Mouse (Mus musculus): ENCODE data around the gene Dlk2. TPM values are rescaled to one million over a fixed set of nuclear protein-coding genes. Genes with fewer than 3 reads are reported as not detected.

The Dlk2 gene
- polyA plus RNA-seq, 1 experiment from 2014 or later = 5.2 TPM

DNA sequence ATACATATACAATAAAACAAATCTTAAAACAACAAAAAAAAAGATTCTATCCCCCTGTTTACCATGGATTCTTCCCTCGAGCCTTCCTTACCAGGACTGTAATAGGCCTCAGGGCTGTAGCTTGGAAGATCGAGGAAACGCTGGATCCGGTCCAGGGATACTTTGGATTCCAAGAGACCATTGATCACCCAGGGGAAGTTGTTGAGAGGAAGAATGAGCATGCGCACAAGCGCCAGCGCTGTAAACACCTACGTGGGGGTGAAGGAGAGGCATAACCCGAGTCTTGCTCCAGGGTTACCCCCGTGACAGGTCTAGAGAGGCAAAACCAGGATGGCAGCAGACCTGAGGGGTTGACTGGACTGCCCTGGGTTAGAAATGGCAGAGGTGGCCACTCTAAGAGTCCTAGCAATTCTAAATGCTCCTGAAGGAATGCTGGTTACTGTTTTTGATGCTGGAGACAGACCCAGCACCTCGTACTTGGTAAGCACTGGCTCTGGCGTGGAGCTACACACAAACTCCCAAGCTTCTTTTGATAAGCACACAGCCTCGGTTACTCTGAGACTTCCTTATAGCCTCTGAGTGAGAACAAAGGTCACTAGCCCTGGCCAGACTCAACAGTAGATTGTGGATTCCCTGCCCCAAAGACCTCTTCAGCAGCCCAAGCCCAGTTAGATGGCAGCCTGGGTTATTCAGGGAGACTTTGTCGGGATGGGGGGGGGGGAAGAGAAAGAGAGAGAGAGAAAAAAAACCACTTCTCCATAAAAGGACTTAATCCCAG, 25.0 kb downstream of the Dlk2 start:
- Histone ChIP-seq H3K27me3 (replicated peaks; ENCODE audit: control insufficient read depth, insufficient read depth, low read length) (no peaks in the 10 kb centered on the region), H3K9me3 (replicated peaks; ENCODE audit: control insufficient read depth, low read length) (no peaks in the 10 kb centered on the region), H3K4me2 (ENCODE audit: low read length) (no peak overlapping the region), H3K4me3 (ENCODE audit: low read depth, low read length) (no peak overlapping the region), H3K36me3 (ENCODE audit: control insufficient read depth, insufficient read depth, low read length) (peaks cover 12% of the 10 kb centered on the region), H3K9ac (ENCODE audit: low read length) (no peak overlapping the region), H3K27ac (ENCODE audit: low read depth, low read length) (no peak overlapping the region), H3K4me1 (ENCODE audit: control insufficient read depth, insufficient read depth, low read length) (peaks cover 3% of the 10 kb centered on the region; the same call in 1 of the 2 replicates)
- DNase-seq (ENCODE audit: low spot score) (no peak), ATAC-seq (no peak)
- 89% methylated on average over 14 of the region's 14 CpGs for WGBS

DNA sequence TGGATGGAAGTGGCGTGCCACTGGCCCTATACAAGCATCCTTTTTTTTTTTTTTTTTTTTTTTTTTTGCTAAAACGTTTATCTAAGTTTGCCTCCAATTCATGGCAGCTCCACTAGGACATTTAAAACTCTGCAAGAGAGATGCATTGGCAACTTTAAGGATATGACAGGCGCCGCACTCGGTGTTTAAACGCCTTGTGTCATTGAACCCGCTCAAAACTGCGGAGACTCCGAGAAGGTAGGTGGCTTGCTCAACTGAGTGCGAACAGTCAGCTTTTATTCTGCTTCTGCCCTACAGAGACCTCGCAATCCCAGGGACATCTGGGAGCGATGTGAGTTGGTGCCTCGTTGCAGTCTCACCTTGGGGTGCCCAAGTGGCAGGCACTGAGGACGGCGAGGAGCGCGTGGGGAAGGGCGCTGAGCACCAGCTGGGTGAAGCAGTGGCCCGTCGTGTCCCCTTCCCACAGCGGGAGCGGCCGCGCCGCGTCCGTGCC, 30.2 kb downstream of the Dlk2 start:
- Histone ChIP-seq H3K27ac (ENCODE audit: low read depth, low read length) (peak overlapping the region; percentile 94), H3K4me3 (ENCODE audit: low read depth, low read length) (peak overlapping the region; percentile 63), H3K4me2 (ENCODE audit: low read length) (peak overlapping the region; percentile 83), H3K4me1 (ENCODE audit: control insufficient read depth, insufficient read depth, low read length) (peaks cover 8% of the 10 kb centered on the region), H3K9ac (ENCODE audit: low read length) (peak overlapping the region; percentile 88), H3K36me3 (ENCODE audit: control insufficient read depth, insufficient read depth, low read length) (0 out of 2 replicates have a peak, but pooled peaks cover 7% of the 10 kb centered on the region), H3K9me3 (replicated peaks; ENCODE audit: control insufficient read depth, low read length) (no peaks in the 10 kb centered on the region), H3K27me3 (replicated peaks; ENCODE audit: control insufficient read depth, insufficient read depth, low read length) (no peaks in the 10 kb centered on the region)
- no peak for DNase-seq (ENCODE audit: low spot score)
- 3% methylated on average over 26 of the region's 27 CpGs for WGBS
- no peak for ATAC-seq

DNA sequence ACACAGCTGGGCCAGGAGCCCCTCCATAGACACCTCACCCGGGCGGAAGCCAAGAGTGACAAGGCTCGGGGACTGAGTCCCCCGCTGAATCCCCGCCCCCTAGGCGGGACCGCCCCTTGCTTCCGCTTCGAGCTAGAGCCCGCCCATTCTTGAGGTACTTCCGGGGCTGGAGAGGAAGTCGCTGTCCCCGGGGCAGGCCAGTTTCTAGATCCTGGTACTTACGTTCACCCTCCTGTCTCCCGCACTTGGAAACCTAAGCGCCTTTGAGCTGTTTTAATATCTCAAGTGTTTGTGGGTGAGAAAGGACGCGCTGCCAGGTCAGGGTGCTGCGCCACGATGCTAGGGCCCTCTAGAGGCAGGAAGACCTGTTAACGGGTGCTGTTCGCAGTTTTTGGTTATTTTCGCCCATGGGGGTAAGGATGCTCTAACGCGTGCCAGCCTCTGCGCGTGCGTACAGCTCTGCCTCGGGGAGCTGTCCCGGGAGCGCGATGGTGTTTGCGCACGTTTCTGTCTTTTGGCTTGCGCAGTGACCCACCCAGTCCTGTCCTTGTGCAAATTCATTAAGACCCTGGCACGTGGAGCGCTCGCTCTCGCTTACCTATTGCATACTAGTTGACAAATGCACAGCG, 30.8 kb downstream of the Dlk2 start, which contains the start of gene Abcc10:
TSS of gene Abcc10 (minus strand) at position 447 of the 629 bp plus-strand sequence.
- ATAC-seq = peak; percentile 99
- WGBS = under 1% methylated on average over 40 of the region's 40 CpGs

DNA sequence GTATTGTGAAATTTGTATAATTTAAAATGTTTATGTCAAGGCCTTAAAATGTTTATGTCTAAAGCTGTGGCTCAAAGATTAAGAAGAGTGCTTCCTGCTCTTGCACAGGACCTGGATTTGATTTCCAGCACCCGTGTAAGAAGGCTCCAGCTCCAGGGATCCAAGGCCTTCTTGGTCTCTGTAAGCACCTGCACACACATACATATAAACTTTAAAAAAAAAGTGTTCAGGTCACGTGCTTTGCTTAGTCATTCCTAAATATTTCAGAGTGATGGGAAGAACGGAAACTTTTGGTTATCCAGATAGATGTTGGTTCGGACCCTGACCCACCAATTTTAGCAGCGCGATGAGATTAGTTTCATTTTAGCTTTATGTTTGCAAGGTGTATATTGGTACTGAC, 31.5 kb downstream of the Dlk2 start:
- DNase-seq (ENCODE audit: low spot score) (no peak), ATAC-seq (no peak)
- 0 out of 2 replicates have a peak, but pooled peaks cover 1% of the 10 kb centered on the region for H3K36me3 ChIP-seq (ENCODE audit: control insufficient read depth, insufficient read depth, low read length)
- H3K9ac ChIP-seq (ENCODE audit: low read length) = peak overlapping the region; percentile 88
- H3K4me3 ChIP-seq (ENCODE audit: low read depth, low read length) = peak overlapping the region; percentile 63
- no peaks in the 10 kb centered on the region for H3K27me3 ChIP-seq (replicated peaks; ENCODE audit: control insufficient read depth, insufficient read depth, low read length)
- WGBS = 71% methylated on average over 6 of the region's 6 CpGs
- no peaks in the 10 kb centered on the region for H3K9me3 ChIP-seq (replicated peaks; ENCODE audit: control insufficient read depth, low read length)
- H3K4me2 ChIP-seq (ENCODE audit: low read length) = peak overlapping the region; percentile 83
- peak overlapping the region; percentile 94; the same call in 1 of the 2 replicates for H3K27ac ChIP-seq (ENCODE audit: low read depth, low read length)
- peaks cover 8% of the 10 kb centered on the region for H3K4me1 ChIP-seq (ENCODE audit: control insufficient read depth, insufficient read depth, low read length)

More for the DNA sequence above, 30.8 kb downstream of the Dlk2 start, which contains the start of gene Abcc10:
- peaks cover 8% of the 10 kb centered on the region for H3K4me1 ChIP-seq (ENCODE audit: control insufficient read depth, insufficient read depth, low read length)
- H3K9me3 ChIP-seq (replicated peaks; ENCODE audit: control insufficient read depth, low read length) = no peaks in the 10 kb centered on the region
- peak within 1 kb of the TSS; percentile 88 for H3K9ac ChIP-seq (ENCODE audit: low read length)
- peak within 1 kb of the TSS; percentile 83 for H3K4me2 ChIP-seq (ENCODE audit: low read length)
- peak; percentile 98 for DNase-seq (ENCODE audit: low spot score)
- H3K36me3 ChIP-seq (ENCODE audit: control insufficient read depth, insufficient read depth, low read length) = 0 out of 2 replicates have a peak, but pooled peaks cover 7% of the 10 kb centered on the region
- peak within 1 kb of the TSS; percentile 63 for H3K4me3 ChIP-seq (ENCODE audit: low read depth, low read length)
- no peaks in the 10 kb centered on the region for H3K27me3 ChIP-seq (replicated peaks; ENCODE audit: control insufficient read depth, insufficient read depth, low read length)
- peak within 1 kb of the TSS; percentile 94 for H3K27ac ChIP-seq (ENCODE audit: low read depth, low read length)

DNA sequence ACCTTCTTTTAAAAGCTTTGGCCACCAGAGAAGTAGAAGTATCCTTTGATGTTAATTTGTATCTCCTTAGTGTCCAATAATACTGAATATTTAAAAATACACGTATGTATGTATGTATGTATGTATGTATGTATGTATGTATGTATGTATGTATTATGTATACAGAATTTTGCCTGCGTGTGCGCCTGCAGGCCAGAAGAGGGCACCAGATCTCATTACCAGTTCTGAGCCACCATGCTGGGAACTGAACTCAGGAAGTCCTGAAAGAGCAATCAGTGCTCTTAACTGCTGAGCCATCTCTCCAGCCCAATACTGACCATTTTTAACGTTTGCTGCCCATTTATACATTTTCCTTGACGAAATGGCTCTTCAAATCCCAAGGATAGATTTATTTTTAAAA, 39.3 kb downstream of the Dlk2 start:
- peak; percentile 11 for DNase-seq (ENCODE audit: low spot score)
- no peaks in the 10 kb centered on the region for H3K4me1 ChIP-seq (ENCODE audit: control insufficient read depth, insufficient read depth, low read length)
- H3K4me3 ChIP-seq (ENCODE audit: low read depth, low read length) = no peak overlapping the region
- H3K36me3 ChIP-seq (ENCODE audit: control insufficient read depth, insufficient read depth, low read length) = no peaks in the 10 kb centered on the region
- no peak overlapping the region for H3K9ac ChIP-seq (ENCODE audit: low read length)
- no peaks in the 10 kb centered on the region for H3K9me3 ChIP-seq (replicated peaks; ENCODE audit: control insufficient read depth, low read length)
- H3K27me3 ChIP-seq (replicated peaks; ENCODE audit: control insufficient read depth, insufficient read depth, low read length) = no peaks in the 10 kb centered on the region
- no peak overlapping the region for H3K4me2 ChIP-seq (ENCODE audit: low read length)
- no peak for ATAC-seq
- no peak overlapping the region for H3K27ac ChIP-seq (ENCODE audit: low read depth, low read length)
- 19% methylated on average over 5 of the region's 5 CpGs for WGBS

DNA sequence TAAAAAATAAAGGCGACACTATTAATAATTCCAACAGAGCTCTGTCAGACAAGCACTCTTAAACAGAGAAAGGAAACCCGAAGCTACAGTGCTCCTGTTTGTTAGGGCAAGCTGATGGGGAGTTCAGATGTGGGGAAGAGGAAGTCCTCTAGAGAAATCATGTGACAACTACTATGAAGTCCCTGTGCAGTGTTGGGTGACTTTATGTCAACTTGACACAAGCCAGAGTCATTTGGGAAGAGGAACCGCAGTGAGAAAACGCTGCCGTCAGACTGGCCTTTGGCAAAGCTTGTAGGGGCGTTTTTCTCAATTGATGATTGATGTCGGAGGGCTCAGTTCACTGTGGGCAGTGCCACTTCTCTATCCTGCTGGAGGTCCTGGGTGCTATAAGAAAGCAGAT, 44.0 kb downstream of the Dlk2 start:
- no peaks in the 10 kb centered on the region for H3K9me3 ChIP-seq (replicated peaks; ENCODE audit: control insufficient read depth, low read length)
- 82% methylated on average over 7 of the region's 7 CpGs for WGBS
- H3K27ac ChIP-seq (ENCODE audit: low read depth, low read length) = no peak overlapping the region
- no peak overlapping the region for H3K4me2 ChIP-seq (ENCODE audit: low read length)
- H3K36me3 ChIP-seq (ENCODE audit: control insufficient read depth, insufficient read depth, low read length) = no peaks in the 10 kb centered on the region
- DNase-seq (ENCODE audit: low spot score) (no peak), ATAC-seq (no peak)
- no peak overlapping the region for H3K9ac ChIP-seq (ENCODE audit: low read length)
- no peak overlapping the region for H3K4me3 ChIP-seq (ENCODE audit: low read depth, low read length)
- no peaks in the 10 kb centered on the region for H3K27me3 ChIP-seq (replicated peaks; ENCODE audit: control insufficient read depth, insufficient read depth, low read length)
- H3K4me1 ChIP-seq (ENCODE audit: control insufficient read depth, insufficient read depth, low read length) = no peaks in the 10 kb centered on the region

DNA sequence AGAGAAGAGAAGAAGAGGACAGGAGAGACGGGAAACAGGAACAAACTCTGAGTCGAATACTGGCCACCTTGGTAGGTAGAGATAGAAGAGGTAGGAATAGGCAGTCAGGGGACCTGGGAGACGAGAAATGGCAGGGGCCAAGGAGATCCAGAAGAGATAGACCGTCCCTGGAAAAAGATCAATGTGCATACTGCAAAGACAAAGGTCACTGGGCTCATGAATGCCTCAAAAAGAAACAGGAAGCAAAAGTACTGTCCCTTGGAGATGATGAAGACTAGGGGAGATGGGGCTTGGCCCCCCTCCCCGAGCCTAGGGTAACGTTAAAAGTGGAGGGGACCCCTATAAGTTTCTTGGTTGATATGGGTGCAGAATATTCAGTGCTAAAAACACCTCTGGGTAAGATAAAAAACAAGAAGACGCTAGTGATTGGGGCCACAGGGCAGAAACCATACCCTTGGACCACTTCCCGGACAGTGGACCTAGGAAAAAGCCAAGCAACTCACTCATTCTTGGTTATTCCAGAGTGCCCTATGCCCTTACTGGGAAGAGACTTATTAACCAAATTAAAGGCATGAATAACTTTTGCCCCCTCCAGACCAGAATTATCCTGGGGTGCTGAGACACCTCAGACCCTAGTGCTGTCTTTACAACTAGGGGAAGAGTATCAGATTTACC, 53.9 kb downstream of the Dlk2 start:
- H3K27ac ChIP-seq (ENCODE audit: low read depth, low read length) = no peak overlapping the region
- no peaks in the 10 kb centered on the region for H3K27me3 ChIP-seq (replicated peaks; ENCODE audit: control insufficient read depth, insufficient read depth, low read length)
- H3K36me3 ChIP-seq (ENCODE audit: control insufficient read depth, insufficient read depth, low read length) = no peaks in the 10 kb centered on the region
- H3K4me2 ChIP-seq (ENCODE audit: low read length) = no peak overlapping the region
- ATAC-seq (no peak), DNase-seq (ENCODE audit: low spot score) (no peak)
- H3K4me3 ChIP-seq (ENCODE audit: low read depth, low read length) = no peak overlapping the region
- WGBS = 84% methylated on average over 8 of the region's 8 CpGs
- no peaks in the 10 kb centered on the region for H3K9me3 ChIP-seq (replicated peaks; ENCODE audit: control insufficient read depth, low read length)
- no peak overlapping the region for H3K9ac ChIP-seq (ENCODE audit: low read length)
- H3K4me1 ChIP-seq (ENCODE audit: control insufficient read depth, insufficient read depth, low read length) = no peaks in the 10 kb centered on the region

Measured in forebrain, embryonic 14.5 days (tissue).